Mouse (Mus musculus) kidney, postnatal 0 days (tissue): Measurements from ENCODE around the gene Anks1b. TPM values are rescaled to one million over a fixed set of nuclear protein-coding genes. Genes with fewer than 3 reads are reported as not detected.

ENCODE experiments used
- ATAC-seq: fragments of 200-750 bp; cut with Nextera tagmentation; replicated peaks from 2 replicates; pipeline ENCODE4 v1.8.0; 2017; ENCODE audit warnings: low read depth, moderate number of reproducible peaks, moderate TSS enrichment, moderate library complexity; ENCODE audit not compliant: low FRiP score
- DNase-seq: peaks from one replicate; pipeline ENCODE4 v3.0.0-alpha.2; 2016; ENCODE audit warnings: low spot score
- H3K27ac ChIP-seq: fragments of 300-500 bp; sonication (generic); 2 replicates; pipeline ENCODE4 v1.5.1; 2014; ENCODE audit warnings: mild to moderate bottlenecking
- H3K27me3 ChIP-seq: fragments of 300-500 bp; sonication (generic); 2 replicates; pipeline ENCODE4 v1.6.1; 2014; ENCODE audit warnings: low read length, mixed read lengths; ENCODE audit not compliant: insufficient read depth
- H3K36me3 ChIP-seq: fragments of 300-500 bp; sonication (generic); 2 replicates; pipeline ENCODE4 v1.6.1; 2014; ENCODE audit warnings: low read length, mixed read lengths; ENCODE audit not compliant: insufficient read depth
- H3K4me1 ChIP-seq: fragments of 300-500 bp; sonication (generic); replicated peaks from 2 replicates; pipeline ENCODE4 v1.6.1; 2014; ENCODE audit warnings: antibody characterized with exemption, low read length, mixed read lengths; ENCODE audit not compliant: insufficient read depth
- H3K4me2 ChIP-seq: fragments of 300-500 bp; sonication (generic); 2 replicates; pipeline ENCODE4 v1.6.1; 2014; ENCODE audit warnings: mild to moderate bottlenecking, low read length, moderate library complexity, mixed read lengths
- H3K4me3 ChIP-seq: fragments of 300-500 bp; sonication (generic); replicated peaks from 2 replicates; pipeline ENCODE4 v1.5.1; 2014; ENCODE audit warnings: low read depth, low read length
- H3K9ac ChIP-seq: fragments of 300-500 bp; sonication (generic); 2 replicates; pipeline ENCODE4 v1.6.1; 2014; ENCODE audit warnings: low read depth, low read length
- H3K9me3 ChIP-seq: fragments of 300-500 bp; sonication (generic); replicated peaks from 2 replicates; pipeline ENCODE4 v1.6.1; 2016; ENCODE audit warnings: low read length, inconsistent platforms, mixed read lengths
- CTCF ChIP-seq: IDR thresholded peaks from 2 replicates; pipeline ENCODE4 v1.5.1; 2016; ENCODE audit warnings: antibody characterized with exemption, low read depth, mild to moderate bottlenecking, moderate library complexity
- WGBS: fragments of 180-500 bp; shearing (Covaris S2); extraction: QIAGEN DNeasy Blood & Tissue Kit; methylation state at CpG from one replicate; pipeline ENCODE4 v1.1.7; 2014; 5-methylcytosine and 5-hydroxymethylcytosine counted together
- polyA plus RNA-seq: library from polyadenylated mRNA; unstranded; fragments of >200 nt; fragmentation: Nextera tagmentation; extraction: Ambion mirVana; gene quantifications from 2 replicates; pipeline ENCODE4 v1.2.1, GENCODE M21; 2015

Gene Anks1b
- polyA plus RNA-seq, 1 experiment from 2014 or later = 3.1 TPM

DNA sequence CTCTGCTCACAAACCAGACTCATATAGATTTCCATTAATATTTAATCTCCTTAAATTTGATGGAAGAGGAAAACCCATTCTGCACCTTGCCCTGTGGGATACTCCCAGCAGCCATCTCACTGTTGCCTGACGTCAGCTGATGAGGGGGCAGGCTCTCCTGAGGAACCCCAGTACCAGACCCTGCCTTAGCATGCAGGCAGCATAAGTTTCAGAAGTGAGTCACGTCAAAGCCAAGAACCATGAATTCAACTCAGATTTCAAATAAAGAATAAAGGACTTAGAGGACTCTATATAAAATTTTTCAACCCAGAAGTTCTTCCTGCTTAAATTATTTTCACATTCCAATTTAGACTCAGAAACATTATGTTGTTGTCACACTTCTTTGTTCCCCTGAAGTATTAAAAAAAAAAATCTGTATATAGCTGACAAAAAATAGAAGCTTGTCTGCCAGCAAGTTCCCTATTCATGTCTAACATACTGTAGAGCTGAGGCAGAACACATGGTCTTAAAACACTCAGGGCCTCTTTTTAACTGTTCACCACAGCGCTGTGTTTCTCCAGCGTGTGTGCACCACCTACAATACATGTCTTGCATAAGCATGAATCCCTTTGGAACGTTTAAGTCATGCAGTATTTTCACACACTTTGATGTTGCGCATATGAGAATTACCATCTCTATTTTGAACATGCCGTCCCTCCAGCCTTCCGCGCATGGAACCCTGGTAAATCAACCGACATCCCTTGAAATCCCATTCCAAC is 806.6 kb downstream of the Anks1b start:
- ATAC-seq = no peak

DNA sequence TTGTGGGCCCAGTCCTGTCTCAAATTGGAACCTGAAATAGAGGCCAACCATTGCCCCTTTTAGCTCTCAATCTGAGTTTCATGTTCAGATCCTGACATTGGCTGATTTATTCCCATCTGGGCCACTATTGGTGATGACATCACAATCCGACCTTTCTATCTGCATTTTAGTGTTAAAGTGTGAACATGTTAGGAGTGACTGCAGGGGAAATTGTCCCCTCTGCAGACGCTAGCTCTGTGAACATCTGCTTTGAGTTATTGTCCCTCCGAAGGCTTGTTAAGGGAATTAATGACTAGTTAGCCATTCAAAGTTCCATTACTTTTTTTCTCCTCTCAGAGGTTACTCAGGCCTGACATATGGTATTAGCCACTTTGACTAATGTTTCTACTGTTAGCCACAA is 810.5 kb downstream of the Anks1b start:
- DNase-seq = no peak
- Histone ChIP-seq H3K27ac (no peak overlapping the region), H3K9ac (no peak overlapping the region), H3K36me3 (no peaks in the 10 kb centered on the region), H3K4me2 (no peak overlapping the region), H3K4me3 (no peak overlapping the region), H3K9me3 (no peaks in the 10 kb centered on the region), H3K27me3 (no peaks in the 10 kb centered on the region), H3K4me1 (no peaks in the 10 kb centered on the region)
- 35% methylated on average over 3 of the region's 3 CpGs for WGBS
- no peak for ATAC-seq
- TF ChIP-seq CTCF = no peak

More for the DNA sequence above, 806.6 kb downstream of the Anks1b start:
- Histone ChIP-seq H3K4me2 (no peak overlapping the region), H3K4me3 (no peak overlapping the region), H3K9me3 (no peaks in the 10 kb centered on the region), H3K27ac (no peak overlapping the region), H3K9ac (no peak overlapping the region), H3K4me1 (no peaks in the 10 kb centered on the region), H3K36me3 (no peaks in the 10 kb centered on the region), H3K27me3 (no peaks in the 10 kb centered on the region)
- 88% methylated on average over 10 of the region's 10 CpGs for WGBS
- no peak for DNase-seq
- no peak for TF ChIP-seq CTCF

DNA sequence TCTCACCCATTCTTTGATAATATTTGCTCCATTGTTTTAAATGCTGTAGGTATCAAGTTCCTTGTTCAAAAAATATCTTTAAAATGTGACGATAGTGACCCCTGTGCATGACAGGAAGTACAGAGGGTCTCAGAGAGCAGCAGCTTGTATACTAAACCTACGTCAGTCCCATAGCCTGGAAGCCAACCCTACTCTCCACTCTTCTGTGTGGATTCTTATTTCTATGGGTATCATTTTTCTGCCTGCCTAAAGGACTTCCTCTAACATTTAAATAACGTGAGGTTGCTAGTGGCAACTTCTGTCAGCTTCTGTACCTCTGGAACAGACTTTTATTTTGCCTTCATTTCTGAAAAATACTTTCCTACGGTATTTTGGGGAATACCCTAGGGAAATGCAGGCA is 812.1 kb downstream of the Anks1b start:
- Histone ChIP-seq H3K9me3 (no peaks in the 10 kb centered on the region), H3K27ac (no peak overlapping the region), H3K36me3 (no peaks in the 10 kb centered on the region), H3K4me2 (no peak overlapping the region), H3K4me3 (no peak overlapping the region), H3K9ac (no peak overlapping the region), H3K4me1 (no peaks in the 10 kb centered on the region), H3K27me3 (no peaks in the 10 kb centered on the region)
- ATAC-seq (no peak), DNase-seq (peak; percentile 18)
- 43% methylated on average over 4 of the region's 4 CpGs for WGBS
- TF ChIP-seq CTCF = no peak

DNA sequence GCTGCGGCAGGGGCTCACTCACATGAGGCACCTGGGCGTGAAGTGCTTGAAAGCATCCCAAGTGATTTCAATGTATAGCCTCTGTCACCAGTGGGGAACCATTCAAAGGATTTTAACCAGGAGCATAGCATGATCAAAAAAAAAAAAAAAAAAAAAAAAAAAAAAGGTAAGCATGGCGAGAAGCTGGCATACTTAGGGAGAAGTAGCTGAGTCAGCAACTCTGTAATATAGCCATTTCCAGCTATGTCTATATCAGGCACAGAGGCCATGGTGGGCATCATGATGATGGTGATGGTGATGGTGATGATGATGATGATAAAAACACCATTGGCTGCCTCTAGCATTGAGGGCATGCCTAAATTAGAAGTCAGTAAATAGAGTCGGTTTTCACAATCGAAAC is 814.8 kb downstream of the Anks1b start:
- Histone ChIP-seq H3K36me3 (no peaks in the 10 kb centered on the region), H3K4me2 (no peak overlapping the region), H3K27ac (no peak overlapping the region), H3K4me1 (no peaks in the 10 kb centered on the region), H3K4me3 (no peak overlapping the region), H3K9ac (no peak overlapping the region), H3K27me3 (no peaks in the 10 kb centered on the region), H3K9me3 (no peaks in the 10 kb centered on the region)
- no peak for TF ChIP-seq CTCF
- 65% methylated on average over 5 of the region's 5 CpGs for WGBS
- DNase-seq (no peak), ATAC-seq (no peak)

DNA sequence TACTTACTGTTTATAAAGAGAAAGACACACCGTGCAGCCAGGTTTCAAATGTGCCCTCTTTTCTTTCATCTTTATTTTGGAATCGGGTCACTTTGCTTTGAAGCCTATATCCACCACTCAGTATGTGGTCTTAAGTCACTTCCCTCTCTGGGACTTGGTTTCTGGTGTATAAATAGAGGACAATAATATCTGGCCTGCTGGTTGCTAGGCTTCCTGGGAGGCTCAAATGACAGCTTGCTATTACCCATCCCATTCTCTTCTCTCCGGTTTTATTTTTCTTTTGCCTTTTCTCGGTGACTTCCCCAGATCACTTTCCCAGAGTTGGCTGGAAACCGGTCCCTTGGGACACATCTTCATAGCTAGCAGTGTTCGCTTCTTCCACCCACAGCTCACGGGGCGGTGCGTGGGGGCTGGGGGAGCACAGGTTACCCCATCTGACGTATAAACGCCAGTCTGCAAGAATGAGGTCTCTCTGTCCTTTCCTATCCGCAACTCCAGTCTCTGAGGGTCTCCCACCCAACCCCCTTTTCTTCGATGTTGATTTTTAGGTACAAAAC is 815.5 kb downstream of the Anks1b start:
- no peak overlapping the region for H3K9ac ChIP-seq
- ATAC-seq = no peak
- H3K36me3 ChIP-seq = no peaks in the 10 kb centered on the region
- DNase-seq = peak; percentile 41
- 43% methylated on average over 13 of the region's 13 CpGs for WGBS
- H3K27ac ChIP-seq = no peak overlapping the region
- TF ChIP-seq CTCF = no peak
- H3K27me3 ChIP-seq = no peaks in the 10 kb centered on the region
- no peaks in the 10 kb centered on the region for H3K9me3 ChIP-seq
- H3K4me3 ChIP-seq = no peak overlapping the region
- no peak overlapping the region for H3K4me2 ChIP-seq
- H3K4me1 ChIP-seq = no peaks in the 10 kb centered on the region

DNA sequence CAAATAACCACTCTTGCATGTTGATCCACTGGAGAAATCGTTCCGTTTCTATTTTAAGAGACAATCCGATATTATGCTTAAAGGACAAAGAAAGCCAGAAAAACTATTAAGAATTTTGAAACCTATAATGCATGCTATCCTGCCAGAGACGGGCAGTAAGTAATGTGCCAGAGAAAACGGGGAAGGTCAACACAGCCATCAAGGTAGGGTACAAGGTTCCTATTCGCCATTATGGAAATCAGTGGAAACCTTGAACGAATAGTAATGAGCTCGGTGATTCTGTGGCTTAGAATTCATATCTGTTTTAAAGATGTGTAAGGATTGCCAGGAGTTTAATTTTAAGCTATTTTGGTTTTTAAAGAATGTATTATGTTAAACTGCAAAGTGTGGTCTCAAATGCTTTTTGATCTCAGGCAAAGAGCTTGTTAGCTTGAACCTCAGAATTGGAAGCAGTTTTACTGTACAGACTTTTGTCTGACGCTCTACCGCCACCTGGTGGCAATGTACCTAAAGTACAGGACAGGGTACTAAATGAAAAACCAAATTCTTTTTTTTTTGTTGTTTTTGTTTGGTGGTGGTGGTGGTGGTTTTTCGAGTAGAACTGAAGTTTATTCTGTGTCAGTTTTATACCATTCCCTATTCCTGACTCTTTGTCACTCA is 816.7 kb downstream of the Anks1b start:
- 54% methylated on average over 11 of the region's 11 CpGs for WGBS
- peak; percentile 86 for DNase-seq
- H3K4me2 ChIP-seq = no peak overlapping the region
- no peak overlapping the region for H3K9ac ChIP-seq
- no peaks in the 10 kb centered on the region for H3K36me3 ChIP-seq
- ATAC-seq = no peak
- TF ChIP-seq CTCF = peak; percentile 94
- H3K4me3 ChIP-seq = no peak overlapping the region
- no peaks in the 10 kb centered on the region for H3K9me3 ChIP-seq
- no peak overlapping the region for H3K27ac ChIP-seq
- H3K27me3 ChIP-seq = no peaks in the 10 kb centered on the region
- no peaks in the 10 kb centered on the region for H3K4me1 ChIP-seq
